Mouse (Mus musculus): ENCODE measurements around the gene Srgap2.
A peak's percentile ranks its signal among the peaks of the same experiment; 100 is the strongest.

The Srgap2 gene

DNA sequence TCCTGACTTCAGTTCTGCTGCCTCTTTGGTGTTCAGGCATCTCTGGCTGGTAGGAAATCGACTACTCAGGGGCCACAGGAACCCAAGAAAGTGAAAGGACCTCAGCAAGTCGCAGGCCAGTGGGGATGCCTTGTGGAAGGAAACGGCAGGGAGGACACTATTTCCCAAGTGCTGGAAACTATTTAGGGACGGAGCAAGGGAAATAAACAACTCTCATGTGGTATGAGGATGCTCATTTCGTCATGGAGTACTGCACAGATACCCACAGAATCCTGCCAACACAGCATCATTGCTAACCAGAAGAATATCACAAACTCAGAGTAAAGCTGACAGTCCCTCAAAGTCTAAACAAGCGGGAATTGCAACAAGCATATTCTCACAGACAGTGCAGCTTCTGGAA, 284.2 kb downstream of the Srgap2 start:
- no peak for DNase-seq

GRCm38 (mm10) chr1:131239576-131240193, 287.5 kb downstream of the Srgap2 start:
- DNase-seq = peak; percentile 44 to 55

DNA sequence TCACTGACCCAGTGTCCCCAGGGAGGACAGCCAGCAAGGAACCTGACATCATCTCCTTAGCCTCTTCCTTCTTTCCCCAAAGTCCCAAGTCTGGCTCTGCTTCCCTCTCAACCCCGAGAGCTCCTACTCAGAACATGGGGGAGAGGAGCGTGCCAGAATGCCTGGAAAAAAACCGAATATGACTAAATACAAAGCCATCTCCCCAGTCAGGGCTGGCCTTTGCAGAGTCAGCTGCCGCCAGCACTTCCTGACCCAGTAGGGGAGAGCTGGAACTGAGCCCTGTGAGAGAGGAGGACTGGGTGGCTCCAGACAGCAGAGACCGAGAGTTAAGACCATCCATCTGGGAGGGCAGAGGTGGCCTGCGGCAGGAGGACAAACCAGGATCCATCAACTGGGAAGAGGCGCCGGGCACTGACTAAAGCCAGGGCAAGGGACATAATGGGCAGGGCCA, 288.2 kb downstream of the Srgap2 start:
- DNase-seq = peak; percentile 60 to 73

DNA sequence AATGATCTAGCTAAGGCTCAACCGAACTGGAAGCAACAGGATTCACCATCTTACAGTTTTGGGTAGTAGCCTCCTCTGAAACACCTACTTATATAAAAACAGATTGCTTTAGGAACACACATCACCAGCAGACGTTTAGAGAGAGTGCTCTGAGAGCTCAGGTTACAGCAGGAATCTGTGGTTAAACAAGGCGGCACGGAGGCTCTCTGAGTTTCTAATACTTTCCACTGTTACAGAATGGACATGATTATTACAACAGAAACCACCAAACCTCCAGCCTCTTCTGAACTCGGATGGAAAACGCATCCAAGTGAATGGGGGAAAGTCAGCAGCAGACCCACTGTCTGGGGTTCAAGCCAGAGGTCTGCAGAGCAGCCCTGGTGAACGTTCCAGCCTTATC, 291.1 kb downstream of the Srgap2 start:
- DNase-seq = no peak
